Mouse (Mus musculus): ENCODE results near the gene Ifne. TPM values are rescaled to one million over a fixed set of nuclear protein-coding genes. Genes with fewer than 3 reads are reported as not detected.

Ifne gene
- total and polyA plus RNA-seq, 2 experiments from 2014 or later: not detected

DNA sequence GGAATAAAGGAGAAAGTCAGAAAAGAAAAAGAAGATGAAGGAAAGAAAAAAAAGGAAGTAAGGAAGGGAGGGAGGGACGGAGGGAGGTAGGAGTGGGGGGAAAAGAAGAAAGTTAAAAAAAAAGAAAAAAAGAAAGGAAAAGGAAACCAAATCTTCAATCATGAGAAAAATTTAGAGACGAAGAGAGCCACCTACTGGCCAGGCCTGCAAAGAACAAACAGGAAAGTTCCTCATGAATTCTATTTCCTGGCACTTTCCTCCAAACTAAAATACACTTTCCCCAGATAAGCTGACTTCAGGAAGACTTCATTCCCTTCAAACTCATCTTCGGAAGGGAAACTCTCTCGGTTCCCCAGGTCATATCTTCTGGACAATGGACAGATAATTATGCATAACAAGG lies 49.5 kb downstream of the Ifne start:
- no peak overlapping the region for H3K4me3 ChIP-seq (ENCODE audit: low read depth, low read length)
- no peaks in the 10 kb centered on the region for H3K9me3 ChIP-seq (replicated peaks; ENCODE audit: control insufficient read depth, low read length)
- DNase-seq (ENCODE audit: low spot score) (no peak), ATAC-seq (ENCODE audit: insufficient read depth, low read depth) (no peak)
- H3K4me1 ChIP-seq (ENCODE audit: control insufficient read depth, insufficient read depth): no peaks in the 10 kb centered on the region
- H3K27ac ChIP-seq (ENCODE audit: low read depth): no peak overlapping the region
- no peak for TF ChIP-seq EP300 (IDR thresholded peaks at IDR 0.05; ENCODE audit: low read depth)
- TF ChIP-seq CTCF (IDR thresholded peaks at IDR 0.05; ENCODE audit: low read depth): peak; percentile 37
- WGBS: 17% methylated on average over 4 of the region's 4 CpGs
- H3K36me3 ChIP-seq (replicated peaks; ENCODE audit: control insufficient read depth, insufficient read depth, low read length): no peaks in the 10 kb centered on the region
- H3K4me2 ChIP-seq (ENCODE audit: low read depth, low read length): no peak overlapping the region
- no peak overlapping the region for H3K9ac ChIP-seq (replicated peaks; ENCODE audit: low read depth, low read length)
- H3K27me3 ChIP-seq (ENCODE audit: control insufficient read depth, insufficient read depth, low read length): no peaks in the 10 kb centered on the region

MicroRNAs encoded within 50 kb of the gene (microRNA counts, 519-probe panel; counts per million panel counts)
- 878 counts per million, percentile 8 among the panel's probes with 10 or more counts for microRNA mmu-miR-31

Small RNA genes within 50 kb of the gene (microRNA-seq; reads per million reads assigned to microRNA genes)
- 121 reads per million, percentile 60 among the genes with 10 or more reads in this experiment for gene Mir31

Other genes with a start within 250 kb of the Ifne start
- not detected in 2 replicates for gene C87499, start 245.8 kb downstream of the Ifne start, total RNA-seq (2014; rRNA removed; ENCODE audit: low replicate concordance)
- not detected in 2 replicates for gene C87499, start 245.8 kb downstream of the Ifne start, polyA plus RNA-seq (2015; fragmentation: Nextera tagmentation; extraction: Ambion mirVana)
- gene Ifna13, start 235.7 kb downstream of the Ifne start, total RNA-seq (2014; rRNA removed; ENCODE audit: low replicate concordance): not detected in 2 replicates
- not detected in 2 replicates for gene Ifna13, start 235.7 kb downstream of the Ifne start, polyA plus RNA-seq (2015; fragmentation: Nextera tagmentation; extraction: Ambion mirVana)
- gene Ifna16, start 203.3 kb downstream of the Ifne start, total RNA-seq (2014; rRNA removed; ENCODE audit: low replicate concordance): not detected in 2 replicates
- gene Ifna16, start 203.3 kb downstream of the Ifne start, polyA plus RNA-seq (2015; fragmentation: Nextera tagmentation; extraction: Ambion mirVana): not detected in 2 replicates
- not detected in 2 replicates for gene Ifna2, start 196.3 kb downstream of the Ifne start, total RNA-seq (2014; rRNA removed; ENCODE audit: low replicate concordance)
- gene Ifna2, start 196.3 kb downstream of the Ifne start, polyA plus RNA-seq (2015; fragmentation: Nextera tagmentation; extraction: Ambion mirVana): not detected in 2 replicates
- gene Ifnab, start 188.8 kb downstream of the Ifne start, total RNA-seq (2014; rRNA removed; ENCODE audit: low replicate concordance): not detected in 2 replicates
- gene Ifnab, start 188.8 kb downstream of the Ifne start, polyA plus RNA-seq (2015; fragmentation: Nextera tagmentation; extraction: Ambion mirVana): not detected in 2 replicates
- 0.69 and 0.81 TPM in 2 replicates for gene Gm26566, start 158.4 kb downstream of the Ifne start, total RNA-seq (2014; rRNA removed; ENCODE audit: low replicate concordance)
- gene Gm26566, start 158.4 kb downstream of the Ifne start, polyA plus RNA-seq (2015; fragmentation: Nextera tagmentation; extraction: Ambion mirVana): 0.52 and 0.66 TPM in 2 replicates
- gene Klhl9, start 157.7 kb downstream of the Ifne start, total RNA-seq (2014; rRNA removed; ENCODE audit: low replicate concordance): 115 and 134 TPM in 2 replicates
- gene Klhl9, start 157.7 kb downstream of the Ifne start, polyA plus RNA-seq (2015; fragmentation: Nextera tagmentation; extraction: Ambion mirVana): 65.9 and 66.7 TPM in 2 replicates
- gene Gm13271, start 125.3 kb downstream of the Ifne start, total RNA-seq (2014; rRNA removed; ENCODE audit: low replicate concordance): not detected in 2 replicates
- gene Gm13271, start 125.3 kb downstream of the Ifne start, polyA plus RNA-seq (2015; fragmentation: Nextera tagmentation; extraction: Ambion mirVana): not detected in 2 replicates
- not detected in 2 replicates for gene Gm13283, start 120.1 kb downstream of the Ifne start, total RNA-seq (2014; rRNA removed; ENCODE audit: low replicate concordance)
- gene Gm13283, start 120.1 kb downstream of the Ifne start, polyA plus RNA-seq (2015; fragmentation: Nextera tagmentation; extraction: Ambion mirVana): 0.25 and 0.46 TPM in 2 replicates
- not detected in 2 replicates for gene Gm13290, start 106.4 kb downstream of the Ifne start, total RNA-seq (2014; rRNA removed; ENCODE audit: low replicate concordance)
- 0.20 TPM in 1 of 2 replicates, not detected in the other for gene Gm13290, start 106.4 kb downstream of the Ifne start, polyA plus RNA-seq (2015; fragmentation: Nextera tagmentation; extraction: Ambion mirVana)
- gene Gm13289, start 103.3 kb downstream of the Ifne start, total RNA-seq (2014; rRNA removed; ENCODE audit: low replicate concordance): not detected in 2 replicates
- not detected in 2 replicates for gene Gm13289, start 103.3 kb downstream of the Ifne start, polyA plus RNA-seq (2015; fragmentation: Nextera tagmentation; extraction: Ambion mirVana)
- not detected in 2 replicates for gene Gm13272, start 100.4 kb downstream of the Ifne start, total RNA-seq (2014; rRNA removed; ENCODE audit: low replicate concordance)
- gene Gm13272, start 100.4 kb downstream of the Ifne start, polyA plus RNA-seq (2015; fragmentation: Nextera tagmentation; extraction: Ambion mirVana): not detected in 2 replicates
- not detected in 2 replicates for gene Ifnz, start 98.1 kb downstream of the Ifne start, total RNA-seq (2014; rRNA removed; ENCODE audit: low replicate concordance)
- 0.22 and 0.41 TPM in 2 replicates for gene Ifnz, start 98.1 kb downstream of the Ifne start, polyA plus RNA-seq (2015; fragmentation: Nextera tagmentation; extraction: Ambion mirVana)
- gene Gm13276, start 94.5 kb downstream of the Ifne start, total RNA-seq (2014; rRNA removed; ENCODE audit: low replicate concordance): not detected in 2 replicates
- not detected in 2 replicates for gene Gm13276, start 94.5 kb downstream of the Ifne start, polyA plus RNA-seq (2015; fragmentation: Nextera tagmentation; extraction: Ambion mirVana)
- not detected in 2 replicates for gene Gm13277, start 91.6 kb downstream of the Ifne start, total RNA-seq (2014; rRNA removed; ENCODE audit: low replicate concordance)
- not detected in 2 replicates for gene Gm13277, start 91.6 kb downstream of the Ifne start, polyA plus RNA-seq (2015; fragmentation: Nextera tagmentation; extraction: Ambion mirVana)
- gene Gm13278, start 88.7 kb downstream of the Ifne start, total RNA-seq (2014; rRNA removed; ENCODE audit: low replicate concordance): not detected in 2 replicates
- gene Gm13278, start 88.7 kb downstream of the Ifne start, polyA plus RNA-seq (2015; fragmentation: Nextera tagmentation; extraction: Ambion mirVana): not detected in 2 replicates
- gene Gm13275, start 85.7 kb downstream of the Ifne start, total RNA-seq (2014; rRNA removed; ENCODE audit: low replicate concordance): not detected in 2 replicates
- not detected in 2 replicates for gene Gm13275, start 85.7 kb downstream of the Ifne start, polyA plus RNA-seq (2015; fragmentation: Nextera tagmentation; extraction: Ambion mirVana)
- gene Gm13279, start 82.8 kb downstream of the Ifne start, total RNA-seq (2014; rRNA removed; ENCODE audit: low replicate concordance): not detected in 2 replicates
- not detected in 2 replicates for gene Gm13279, start 82.8 kb downstream of the Ifne start, polyA plus RNA-seq (2015; fragmentation: Nextera tagmentation; extraction: Ambion mirVana)
- 0.50 and 0.66 TPM in 2 replicates for gene Gm13285, start 80.5 kb downstream of the Ifne start, total RNA-seq (2014; rRNA removed; ENCODE audit: low replicate concordance)
- gene Gm13285, start 80.5 kb downstream of the Ifne start, polyA plus RNA-seq (2015; fragmentation: Nextera tagmentation; extraction: Ambion mirVana): 0.78 and 0.85 TPM in 2 replicates
- gene Gm13287, start 76.9 kb downstream of the Ifne start, total RNA-seq (2014; rRNA removed; ENCODE audit: low replicate concordance): not detected in 2 replicates
- gene Gm13287, start 76.9 kb downstream of the Ifne start, polyA plus RNA-seq (2015; fragmentation: Nextera tagmentation; extraction: Ambion mirVana): not detected in 2 replicates
- gene Gm13288, start 74.7 kb downstream of the Ifne start, total RNA-seq (2014; rRNA removed; ENCODE audit: low replicate concordance): not detected in 2 replicates
- gene Gm13288, start 74.7 kb downstream of the Ifne start, polyA plus RNA-seq (2015; fragmentation: Nextera tagmentation; extraction: Ambion mirVana): not detected in 2 replicates
- not detected in 2 replicates for gene Ifna7, start 64.0 kb downstream of the Ifne start, total RNA-seq (2014; rRNA removed; ENCODE audit: low replicate concordance)
- gene Ifna7, start 64.0 kb downstream of the Ifne start, polyA plus RNA-seq (2015; fragmentation: Nextera tagmentation; extraction: Ambion mirVana): not detected in 2 replicates
- not detected in 2 replicates for gene Ifna11, start 60.2 kb downstream of the Ifne start, total RNA-seq (2014; rRNA removed; ENCODE audit: low replicate concordance)
- not detected in 2 replicates for gene Ifna11, start 60.2 kb downstream of the Ifne start, polyA plus RNA-seq (2015; fragmentation: Nextera tagmentation; extraction: Ambion mirVana)
- not detected in 2 replicates for gene Ifna6, start 52.8 kb downstream of the Ifne start, total RNA-seq (2014; rRNA removed; ENCODE audit: low replicate concordance)
- not detected in 2 replicates for gene Ifna6, start 52.8 kb downstream of the Ifne start, polyA plus RNA-seq (2015; fragmentation: Nextera tagmentation; extraction: Ambion mirVana)
- gene Ifna5, start 44.7 kb downstream of the Ifne start, total RNA-seq (2014; rRNA removed; ENCODE audit: low replicate concordance): not detected in 2 replicates
- gene Ifna5, start 44.7 kb downstream of the Ifne start, polyA plus RNA-seq (2015; fragmentation: Nextera tagmentation; extraction: Ambion mirVana): not detected in 2 replicates
- gene Ifna4, start 38.3 kb downstream of the Ifne start, total RNA-seq (2014; rRNA removed; ENCODE audit: low replicate concordance): not detected in 2 replicates
- gene Ifna4, start 38.3 kb downstream of the Ifne start, polyA plus RNA-seq (2015; fragmentation: Nextera tagmentation; extraction: Ambion mirVana): not detected in 2 replicates
- gene Ifna1, start 30.1 kb downstream of the Ifne start, total RNA-seq (2014; rRNA removed; ENCODE audit: low replicate concordance): not detected in 2 replicates
- gene Ifna1, start 30.1 kb downstream of the Ifne start, polyA plus RNA-seq (2015; fragmentation: Nextera tagmentation; extraction: Ambion mirVana): not detected in 2 replicates